Mouse (Mus musculus): ENCODE results near the gene Gp1bb.

- 0 out of 2 replicates have a peak, but pooled peaks have one; percentile 18 for TF ChIP-seq CTCF (IDR thresholded peaks at IDR 0.05)
- TF ChIP-seq POLR2A (IDR thresholded peaks at IDR 0.05; ENCODE audit: insufficient read depth, low read depth, low read length) = no peak
- TF ChIP-seq EP300 (IDR thresholded peaks at IDR 0.05; ENCODE audit: insufficient read depth, low read depth, low read length) = no peak
Observed at GRCm38 (mm10) chr16:18653290-18654160, 31.3 kb upstream of the Gp1bb start.
